Mouse (Mus musculus) kidney, embryonic 14.5 days (tissue): ENCODE results near the gene Smg9. TPM values are rescaled to one million over a fixed set of nuclear protein-coding genes. Genes with fewer than 3 reads are reported as not detected.

Experiments used
- ATAC-seq: fragments of 200-750 bp; cut with Nextera tagmentation; 2 replicates; pipeline ENCODE4 v1.8.0; 2017; ENCODE audit warnings: moderate number of reproducible peaks, mild to moderate bottlenecking, moderate TSS enrichment, moderate library complexity; ENCODE audit not compliant: low FRiP score, low TSS enrichment
- H3K27ac ChIP-seq: fragments of 300-500 bp; sonication (generic); 2 replicates; pipeline ENCODE4 v1.5.1; 2014; ENCODE audit warnings: low read depth, mild to moderate bottlenecking, low read length, moderate library complexity, mixed read lengths
- H3K27me3 ChIP-seq: fragments of 300-500 bp; sonication (generic); 2 replicates; pipeline ENCODE4 v1.6.1; 2014; ENCODE audit warnings: mild to moderate bottlenecking, low read length; ENCODE audit not compliant: control insufficient read depth, insufficient read depth
- H3K36me3 ChIP-seq: fragments of 300-500 bp; sonication (generic); 2 replicates; pipeline ENCODE4 v1.6.1; 2014; ENCODE audit warnings: low read length, mixed read lengths; ENCODE audit not compliant: control insufficient read depth, insufficient read depth
- H3K4me1 ChIP-seq: fragments of 300-500 bp; sonication (generic); 2 replicates; pipeline ENCODE4 v1.6.1; 2014; ENCODE audit warnings: low read length, mixed read lengths; ENCODE audit not compliant: control insufficient read depth, insufficient read depth
- H3K4me2 ChIP-seq: fragments of 300-500 bp; sonication (generic); replicated peaks from 2 replicates; pipeline ENCODE4 v1.6.1; 2014; ENCODE audit warnings: low read depth, mild to moderate bottlenecking, low read length
- H3K4me3 ChIP-seq: fragments of 300-500 bp; sonication (generic); 2 replicates; pipeline ENCODE4 v1.5.1; 2014; ENCODE audit warnings: mild to moderate bottlenecking, low read length
- H3K9ac ChIP-seq: fragments of 300-500 bp; sonication (generic); 2 replicates; pipeline ENCODE4 v1.6.1; 2014; ENCODE audit warnings: low read depth, mild to moderate bottlenecking, low read length, moderate library complexity
- H3K9me3 ChIP-seq: fragments of 300-500 bp; sonication (generic); 2 replicates; pipeline ENCODE4 v1.6.1; 2016; ENCODE audit warnings: low read length; ENCODE audit not compliant: control insufficient read depth
- WGBS: fragments of 180-500 bp; shearing (Covaris S2); extraction: QIAGEN DNeasy Blood & Tissue Kit; methylation state at CpG from one replicate; pipeline ENCODE4 v1.1.7; 2014; 5-methylcytosine and 5-hydroxymethylcytosine counted together
- polyA plus RNA-seq: library from polyadenylated mRNA; unstranded; fragments of >200 nt; fragmentation: Nextera tagmentation; extraction: Ambion mirVana; gene quantifications from 2 replicates; pipeline ENCODE4 v1.2.1, GENCODE M21; 2014

The Smg9 gene
- polyA plus RNA-seq, 1 experiment from 2014 or later = 32.3 TPM

DNA sequence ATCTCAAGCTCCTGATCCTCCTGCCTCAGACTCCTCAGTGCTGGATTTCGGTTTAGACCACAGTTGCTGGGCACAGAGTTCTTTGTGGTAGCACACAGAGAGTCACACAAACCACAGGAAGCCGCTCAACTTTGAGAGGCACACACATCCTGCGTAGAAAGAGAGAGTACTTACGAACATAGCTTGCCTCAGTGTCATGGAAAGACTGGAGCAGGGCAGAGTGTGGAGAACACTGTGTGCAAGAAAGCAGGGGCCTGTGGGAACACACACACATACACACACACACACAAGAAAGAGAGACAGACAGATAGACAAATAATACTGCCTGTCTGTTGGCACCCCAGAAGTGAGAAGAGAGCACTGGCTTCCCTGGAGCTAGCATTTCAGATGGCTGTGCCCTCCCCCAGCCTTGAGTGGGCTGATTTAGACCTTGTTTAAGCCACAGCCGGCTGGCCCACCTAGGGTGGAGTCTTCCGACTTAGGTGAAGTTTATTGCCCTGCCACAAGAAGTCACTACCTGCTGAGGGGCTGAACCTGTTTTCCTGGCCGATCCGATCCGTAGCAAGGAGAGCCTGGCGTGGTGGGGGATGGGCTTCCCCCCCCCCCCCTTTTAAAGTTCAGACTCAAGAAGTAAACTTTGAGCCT, 58.4 kb downstream of the Smg9 start:
- Histone ChIP-seq H3K27me3 (no peaks in the 10 kb centered on the region), H3K27ac (no peak overlapping the region), H3K9ac (no peak overlapping the region), H3K4me1 (0 out of 2 replicates have a peak, but pooled peaks cover 9% of the 10 kb centered on the region), H3K9me3 (no peaks in the 10 kb centered on the region), H3K36me3 (no peaks in the 10 kb centered on the region), H3K4me2 (no peak overlapping the region), H3K4me3 (no peak overlapping the region)
- ATAC-seq = no peak
- WGBS = 53% methylated on average over 10 of the region's 10 CpGs

DNA sequence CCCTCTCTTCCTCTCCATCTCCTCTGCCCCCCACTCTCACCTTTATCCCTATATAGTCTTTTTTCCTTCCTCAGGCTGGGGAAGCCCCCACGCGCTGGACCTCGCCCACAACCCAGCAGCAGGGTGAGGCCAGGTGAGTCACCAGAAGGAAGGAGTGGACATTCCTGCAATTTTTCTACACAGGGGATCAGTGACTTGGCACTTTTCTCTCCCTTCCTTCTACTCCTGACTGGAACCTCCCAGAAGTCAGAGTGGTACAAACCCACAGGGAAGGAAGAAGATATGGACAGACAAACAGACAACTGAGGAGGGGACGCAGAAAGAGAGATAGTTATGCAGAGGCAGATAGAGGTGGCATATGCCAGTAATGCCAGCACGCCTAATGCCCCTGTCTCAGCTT, 60.0 kb downstream of the Smg9 start:
- no peak for ATAC-seq

DNA sequence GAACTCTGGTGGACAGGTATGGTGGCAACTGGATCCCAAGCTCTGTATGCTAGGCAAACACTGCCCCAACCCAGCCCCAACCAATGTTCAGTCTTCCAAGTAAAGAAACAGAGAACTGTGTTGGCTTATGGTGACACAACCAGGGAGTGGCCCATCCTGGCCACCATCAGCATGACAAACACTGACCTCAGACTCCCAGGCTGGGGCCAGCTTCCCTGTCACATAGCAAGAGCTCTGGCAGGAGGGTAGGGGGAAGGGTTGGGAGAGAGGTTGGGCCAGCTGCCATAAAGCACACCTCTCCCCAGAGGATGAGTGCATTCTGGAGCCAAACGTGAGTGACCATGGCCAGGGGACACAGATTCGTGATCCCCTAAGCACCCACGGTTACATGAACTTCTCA, 60.4 kb downstream of the Smg9 start:
- no peak overlapping the region for H3K27ac ChIP-seq
- no peak for ATAC-seq
- H3K4me1 ChIP-seq = 0 out of 2 replicates have a peak, but pooled peaks cover 14% of the 10 kb centered on the region
- H3K27me3 ChIP-seq = no peaks in the 10 kb centered on the region
- no peaks in the 10 kb centered on the region for H3K9me3 ChIP-seq
- H3K36me3 ChIP-seq = no peaks in the 10 kb centered on the region
- no peak overlapping the region for H3K4me3 ChIP-seq
- WGBS = 41% methylated on average over 3 of the region's 3 CpGs
- no peak overlapping the region for H3K4me2 ChIP-seq
- no peak overlapping the region for H3K9ac ChIP-seq

More for the DNA sequence above, 60.0 kb downstream of the Smg9 start:
- H3K4me2 ChIP-seq = no peak overlapping the region
- 0 out of 2 replicates have a peak, but pooled peaks cover 14% of the 10 kb centered on the region for H3K4me1 ChIP-seq
- no peaks in the 10 kb centered on the region for H3K36me3 ChIP-seq
- H3K27ac ChIP-seq = no peak overlapping the region
- no peaks in the 10 kb centered on the region for H3K27me3 ChIP-seq
- no peaks in the 10 kb centered on the region for H3K9me3 ChIP-seq
- no peak overlapping the region for H3K9ac ChIP-seq
- 67% methylated on average over 5 of the region's 5 CpGs for WGBS
- no peak overlapping the region for H3K4me3 ChIP-seq

DNA sequence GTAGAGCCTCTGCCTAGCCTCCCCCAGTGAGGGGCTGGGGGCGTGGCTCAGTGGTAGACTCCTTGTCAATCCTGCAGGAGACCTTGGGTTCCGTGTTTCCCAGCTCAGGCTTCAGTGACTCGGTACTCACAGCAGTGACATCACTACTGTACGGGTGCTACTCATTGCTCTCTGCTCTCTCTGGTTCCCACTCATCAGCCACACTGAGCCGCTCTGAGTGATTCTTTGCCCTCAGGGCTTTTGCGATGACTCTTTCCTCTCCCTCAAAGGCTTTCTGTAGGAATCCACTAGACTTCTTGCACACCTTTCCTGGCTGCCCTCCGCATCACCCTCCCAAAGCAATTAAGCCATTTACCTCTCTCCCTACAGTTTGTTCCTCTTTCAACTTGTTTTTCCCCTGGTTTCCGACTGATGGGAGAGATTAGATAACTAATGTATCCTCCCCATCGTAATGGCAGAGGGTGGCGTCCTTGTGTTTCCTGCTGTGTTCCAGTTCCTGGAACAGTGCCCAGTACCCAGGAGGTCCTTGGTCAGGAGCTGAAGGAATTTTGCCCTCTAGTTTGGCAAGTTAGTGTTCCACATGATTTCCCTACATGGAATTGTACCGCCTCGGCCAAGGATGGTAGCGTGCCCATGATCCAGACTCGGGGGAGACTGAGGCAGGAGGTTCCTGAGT, 62.1 kb downstream of the Smg9 start:
- Histone ChIP-seq H3K4me3 (no peak overlapping the region), H3K9me3 (no peaks in the 10 kb centered on the region), H3K27me3 (no peaks in the 10 kb centered on the region), H3K9ac (no peak overlapping the region), H3K4me2 (no peak overlapping the region), H3K36me3 (no peaks in the 10 kb centered on the region), H3K4me1 (0 out of 2 replicates have a peak, but pooled peaks cover 18% of the 10 kb centered on the region), H3K27ac (peak overlapping the region; percentile 15; the same call in 1 of the 2 replicates)
- WGBS = 47% methylated on average over 14 of the region's 14 CpGs
- 0 out of 2 replicates have a peak, but pooled peaks have one; percentile 14 for ATAC-seq

DNA sequence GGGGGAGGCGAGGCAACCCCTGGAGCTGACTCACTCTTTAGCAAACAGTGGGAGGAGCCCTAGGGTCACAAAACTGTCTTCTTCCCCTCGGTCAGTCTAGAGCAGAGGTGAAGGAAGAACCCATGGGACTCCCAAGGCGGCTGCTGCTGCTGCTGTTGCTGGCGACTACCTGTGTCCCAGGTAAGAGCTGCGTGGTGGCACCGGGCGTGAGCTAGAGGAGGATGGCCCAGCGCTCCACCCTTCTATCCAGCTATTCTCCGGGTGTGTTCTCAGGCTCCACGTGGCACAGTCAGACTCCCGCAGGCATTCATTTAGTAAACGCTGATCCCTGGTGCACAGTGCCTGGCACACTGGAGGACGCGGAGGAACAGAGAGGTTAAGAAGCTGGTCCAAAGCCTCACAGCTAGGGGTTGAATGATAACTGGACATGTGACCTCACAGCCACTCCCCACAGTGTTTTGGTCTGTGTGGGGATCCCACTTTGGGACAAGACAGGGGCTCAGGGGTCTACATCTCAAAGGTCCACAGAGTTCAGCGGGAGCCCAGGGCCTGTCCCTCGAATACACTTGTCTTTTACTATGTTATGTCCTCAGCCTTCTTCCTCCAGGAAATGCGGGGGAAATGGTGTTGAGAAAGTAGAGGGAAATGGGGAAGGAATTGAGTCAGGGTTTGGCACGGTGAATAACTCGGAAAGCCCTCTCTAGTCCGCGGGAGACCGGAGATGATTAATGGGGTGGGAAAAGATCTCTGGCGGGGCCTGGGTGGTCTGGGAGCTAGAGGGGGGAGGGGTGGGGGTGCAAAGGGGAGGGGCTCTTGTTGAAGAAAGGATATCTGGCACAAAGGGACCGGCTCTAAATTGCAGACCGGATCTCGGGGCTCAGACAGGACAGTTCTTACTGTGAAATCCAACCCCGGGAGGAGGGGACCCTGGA, 63.2 kb downstream of the Smg9 start, which contains the start of gene Plaur:
TSS of gene Plaur (plus strand) at position 97 of the 932 bp plus-strand sequence.
- peak within 1 kb of the TSS; percentile 40 for H3K4me2 ChIP-seq
- H3K36me3 ChIP-seq = no peaks in the 10 kb centered on the region
- H3K9me3 ChIP-seq = no peaks in the 10 kb centered on the region
- WGBS = 4% methylated on average over 27 of the region's 27 CpGs
- no peaks in the 10 kb centered on the region for H3K27me3 ChIP-seq
- peak within 1 kb of the TSS; percentile 76 for H3K27ac ChIP-seq
- H3K4me1 ChIP-seq = 0 out of 2 replicates have a peak, but pooled peaks cover 18% of the 10 kb centered on the region
- peak; percentile 63 for ATAC-seq
- H3K4me3 ChIP-seq = peak within 1 kb of the TSS; percentile 29
- peak within 1 kb of the TSS; percentile 32; the same call in 1 of the 2 replicates for H3K9ac ChIP-seq

DNA sequence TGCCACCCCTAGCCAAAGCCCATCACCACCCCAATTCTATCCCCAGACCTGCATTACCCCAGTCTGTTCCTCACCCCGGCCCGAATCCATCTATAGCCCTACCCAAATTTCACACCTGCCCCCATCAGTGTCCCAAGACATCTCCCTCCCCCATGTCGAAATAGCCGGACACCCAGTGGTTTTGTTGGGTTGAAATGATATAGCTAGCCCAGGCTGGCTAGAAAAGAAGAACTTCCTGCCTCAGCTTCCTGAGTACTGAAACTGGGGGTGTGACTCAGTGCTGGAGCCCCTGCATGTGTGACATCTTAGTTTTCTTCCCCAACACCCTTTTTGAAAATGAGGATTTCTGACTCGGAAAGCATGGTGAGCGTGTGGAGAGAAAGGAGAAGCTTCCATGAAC, 67.4 kb downstream of the Smg9 start:
- Histone ChIP-seq H3K4me2 (no peak overlapping the region), H3K27ac (no peak overlapping the region), H3K9ac (no peak overlapping the region), H3K4me1 (0 out of 2 replicates have a peak, but pooled peaks cover 14% of the 10 kb centered on the region), H3K27me3 (no peaks in the 10 kb centered on the region), H3K4me3 (no peak overlapping the region), H3K9me3 (no peaks in the 10 kb centered on the region), H3K36me3 (no peaks in the 10 kb centered on the region)
- 92% methylated on average over 6 of the region's 6 CpGs for WGBS
- ATAC-seq = no peak

DNA sequence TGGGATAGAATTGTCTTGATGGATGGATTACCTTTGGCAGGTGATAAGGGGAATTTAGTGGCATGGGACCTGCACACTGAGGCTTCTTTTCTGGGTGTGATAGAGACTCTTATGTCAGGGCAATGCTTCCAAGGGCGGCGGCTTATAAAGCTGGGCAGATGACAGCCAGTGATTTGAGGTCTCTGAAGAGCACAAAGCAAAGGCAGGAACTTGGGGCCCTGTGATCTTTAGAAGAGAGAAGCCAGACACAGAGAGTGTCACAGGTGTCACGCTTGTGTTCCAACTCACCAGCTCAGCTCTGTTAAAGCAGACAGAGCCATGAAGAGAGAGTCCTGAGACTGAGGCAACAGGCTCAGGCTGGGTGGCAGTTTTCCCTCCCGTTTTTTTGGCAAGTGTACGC, 68.5 kb downstream of the Smg9 start:
- Histone ChIP-seq H3K4me1 (0 out of 2 replicates have a peak, but pooled peaks cover 8% of the 10 kb centered on the region), H3K9me3 (no peaks in the 10 kb centered on the region), H3K27ac (no peak overlapping the region), H3K4me2 (no peak overlapping the region), H3K27me3 (no peaks in the 10 kb centered on the region), H3K36me3 (no peaks in the 10 kb centered on the region), H3K9ac (no peak overlapping the region), H3K4me3 (no peak overlapping the region)
- no peak for ATAC-seq
- 80% methylated on average over 5 of the region's 5 CpGs for WGBS

DNA sequence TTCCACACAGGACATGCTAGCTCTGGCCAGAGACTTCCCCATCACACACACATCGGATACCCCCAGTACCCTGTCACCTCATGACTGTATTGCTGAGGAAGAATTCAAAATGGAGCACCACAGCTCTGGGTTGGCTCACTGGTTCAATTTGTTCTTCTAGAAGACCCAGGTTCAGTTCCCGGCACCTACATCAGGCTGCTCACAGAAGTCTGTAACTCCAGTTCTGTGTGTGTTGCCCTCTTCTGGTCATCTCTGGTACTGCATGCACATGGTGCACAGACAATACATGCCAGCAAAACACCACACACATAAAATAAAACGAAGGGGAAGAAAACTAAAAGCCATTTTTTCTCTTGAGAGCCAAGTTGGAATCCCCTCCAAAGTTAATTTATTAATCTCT, 69.7 kb downstream of the Smg9 start:
- H3K4me2 ChIP-seq = no peak overlapping the region

More for the DNA sequence above, 69.7 kb downstream of the Smg9 start:
- no peak for ATAC-seq
- no peak overlapping the region for H3K4me3 ChIP-seq
- no peaks in the 10 kb centered on the region for H3K9me3 ChIP-seq
- no peak overlapping the region for H3K27ac ChIP-seq
- no peak overlapping the region for H3K9ac ChIP-seq
- H3K27me3 ChIP-seq = no peaks in the 10 kb centered on the region
- H3K4me1 ChIP-seq = 0 out of 2 replicates have a peak, but pooled peaks cover 4% of the 10 kb centered on the region
- H3K36me3 ChIP-seq = no peaks in the 10 kb centered on the region
- WGBS = 88% methylated on average over 3 of the region's 3 CpGs
